Mouse (Mus musculus) gastrocnemius, postnatal 36 days (tissue): ENCODE results near the gene Armh1. TPM values are rescaled to one million over a fixed set of nuclear protein-coding genes. Genes with fewer than 3 reads are reported as not detected.
A peak's percentile ranks its signal among the peaks of the same experiment; 100 is the strongest.
"Not testable (repeated sequence)": the region's sequence is repeated elsewhere in the genome, so short reads cannot be mapped to it uniquely, and the experiment has no call there.

Source experiments
- DNase-seq, 2 experiments: peaks; one replicate each; pipeline ENCODE4 v3.0.0; 2022
- intact Hi-C: fragments of 180-260 bp; cut with DNase I; formaldehyde crosslinking; loops from one replicate; pipeline ENCODE4 v1.15.1; 2025
- total RNA-seq, 2 experiments: library from RNA; stranded (reverse); gene quantifications; 2 replicates each; pipeline ENCODE4 v1.2.3; 2021

Gene Armh1
- total RNA-seq, 2 experiments from 2014 or later, result not detected

GRCm38 (mm10) chr4:117272459-117272858 lies 20.5 kb upstream of the Armh1 start:
- DNase-seq, result no peak
- intact Hi-C loops, result loop anchor here (10.0 kb wide), 1 partner anchor 402 kb away; no protein-coding TSS in a partner anchor

- DNase-seq, result peak; percentile 55 to 68
- intact Hi-C loops, result loop anchor here (2.0 to 10.0 kb wide), 3 partner anchors 43 to 405 kb away; no protein-coding TSS in a partner anchor
Measured at GRCm38 (mm10) chr4:117270278-117270677, 18.4 kb upstream of the Armh1 start.

GRCm38 (mm10) chr4:117267831-117268437 lies 16.0 kb upstream of the Armh1 start:
- intact Hi-C loops, result loop anchor here (2.0 kb wide), 1 partner anchor 251 kb away; no protein-coding TSS in a partner anchor
- DNase-seq, result no peak

GRCm38 (mm10) chr4:117267284-117267683 lies 15.4 kb upstream of the Armh1 start:
- intact Hi-C loops, result no loop called here
- peak; percentile 64 to 76 for DNase-seq

- no peak for DNase-seq
- intact Hi-C loops, result no loop called here
Measured at GRCm38 (mm10) chr4:117262987-117263386, 11.1 kb upstream of the Armh1 start.

GRCm38 (mm10) chr4:117262101-117262913 lies 10.4 kb upstream of the Armh1 start:
- no peak for DNase-seq
- intact Hi-C loops, result no loop called here

GRCm38 (mm10) chr4:117261222-117261621 lies 9.3 kb upstream of the Armh1 start:
- intact Hi-C loops, result no loop called here
- no peak for DNase-seq

GRCm38 (mm10) chr4:117259909-117260308 lies 8.0 kb upstream of the Armh1 start:
- intact Hi-C loops, DNase-seq: not testable (repeated sequence)

GRCm38 (mm10) chr4:117254672-117255071 lies 2.7 kb upstream of the Armh1 start:
- no peak for DNase-seq
- intact Hi-C loops, result no loop called here

- intact Hi-C loops, result no loop called here
- DNase-seq, result no peak
Measured at GRCm38 (mm10) chr4:117254017-117254627, 2.2 kb upstream of the Armh1 start.

- no peak for DNase-seq
- intact Hi-C loops, result no loop called here
Measured at GRCm38 (mm10) chr4:117253218-117254016, 1.5 kb upstream of the Armh1 start.

- intact Hi-C loops, result no loop called here
- DNase-seq, result no peak
Measured at GRCm38 (mm10) chr4:117252755-117253154, 830 bp upstream of the Armh1 start.

- no peak for DNase-seq
Measured at GRCm38 (mm10) chr4:117252351-117252750, 426 bp upstream of the Armh1 start.

GRCm38 (mm10) chr4:117250982-117251381 lies 943 bp downstream of the Armh1 start:
- intact Hi-C loops, result no loop called here
- DNase-seq, result no peak

More at GRCm38 (mm10) chr4:117252351-117252750, 426 bp upstream of the Armh1 start:
- intact Hi-C loops, result no loop called here

- no peak for DNase-seq
- intact Hi-C loops, result no loop called here
Measured at GRCm38 (mm10) chr4:117240867-117241266, 11.1 kb downstream of the Armh1 start.

GRCm38 (mm10) chr4:117239153-117239552 lies 12.8 kb downstream of the Armh1 start:
- DNase-seq, result no peak
- intact Hi-C loops, result no loop called here

GRCm38 (mm10) chr4:117235822-117236221 lies 16.1 kb downstream of the Armh1 start:
- intact Hi-C loops, result no loop called here
- no peak for DNase-seq

GRCm38 (mm10) chr4:117234166-117234741 lies 17.7 kb downstream of the Armh1 start:
- intact Hi-C loops, result no loop called here
- DNase-seq, result no peak

GRCm38 (mm10) chr4:117231208-117231607 lies 20.7 kb downstream of the Armh1 start:
- no peak for DNase-seq
- intact Hi-C loops, result no loop called here

GRCm38 (mm10) chr4:117230331-117230730 lies 21.6 kb downstream of the Armh1 start:
- intact Hi-C loops, result no loop called here
- no peak for DNase-seq
